Mouse (Mus musculus) ES-E14 (cell line): Measurements from ENCODE around the gene Cnga3. TPM values are rescaled to one million over a fixed set of nuclear protein-coding genes. Genes with fewer than 3 reads are reported as not detected.

Experiments used
- DNase-seq: peaks from one replicate; pipeline ENCODE4 v3.0.0-alpha.2; 2013; ENCODE audit warnings: low read depth, low spot score
- H3K27ac ChIP-seq: 2 replicates; pipeline ENCODE4 v1.5.1; 2012; ENCODE audit warnings: low read depth, mild to moderate bottlenecking, low read length, moderate library complexity, mixed read lengths; ENCODE audit not compliant: poor library complexity, insufficient read depth, severe bottlenecking
- H3K36me3 ChIP-seq: 2 replicates; pipeline ENCODE4 v1.6.1; 2012; ENCODE audit warnings: mild to moderate bottlenecking, low read length, moderate library complexity, mixed read lengths; ENCODE audit not compliant: control insufficient read depth, poor library complexity, insufficient read depth, severe bottlenecking
- H3K4me1 ChIP-seq, 2 experiments: fragments of 150-350 bp in 1 of 2; sonication (generic) in 1 of 2; 2 replicates each; pipeline ENCODE4 v1.6.1; 2012; ENCODE audit warnings: low read length in 2 of 2, mild to moderate bottlenecking in 1 of 2, mixed read lengths in 1 of 2; ENCODE audit not compliant: control insufficient read depth in 2 of 2, insufficient read depth in 2 of 2, poor library complexity in 1 of 2
- H3K4me3 ChIP-seq, 2 experiments: fragments of 150-350 bp in 1 of 2; sonication (generic) in 1 of 2; 2 replicates each; pipeline ENCODE4 v1.5.1; 2012; ENCODE audit warnings: low read length in 2 of 2, low read depth in 1 of 2, mild to moderate bottlenecking in 1 of 2, mixed read lengths in 1 of 2; ENCODE audit not compliant: insufficient read depth in 1 of 2, poor library complexity in 1 of 2, severe bottlenecking in 1 of 2
- H3K9ac ChIP-seq: 2 replicates; pipeline ENCODE4 v1.6.1; 2012; ENCODE audit warnings: low read depth, mild to moderate bottlenecking, low read length, mixed read lengths; ENCODE audit not compliant: poor library complexity, insufficient read depth, severe bottlenecking
- H3K9me3 ChIP-seq: fragments of 150-350 bp; sonication (generic); 2 replicates; pipeline ENCODE4 v1.6.1; 2012; ENCODE audit warnings: low read depth, mild to moderate bottlenecking, low read length; ENCODE audit not compliant: control insufficient read depth, insufficient read depth
- CHD2 ChIP-seq: IDR thresholded peaks from 2 replicates; pipeline ENCODE4 v1.6.1; 2014; ENCODE audit warnings: mild to moderate bottlenecking, low read depth, low read length, inconsistent platforms
- HCFC1 ChIP-seq: IDR thresholded peaks from 2 replicates; pipeline ENCODE4 v1.6.1; 2012; ENCODE audit warnings: low read length, inconsistent platforms, borderline replicate concordance; ENCODE audit not compliant: insufficient read depth
- MAFK ChIP-seq: IDR thresholded peaks from 2 replicates; pipeline ENCODE4 v1.6.1; 2014; ENCODE audit warnings: mild to moderate bottlenecking, low read depth, low read length, inconsistent platforms; ENCODE audit not compliant: insufficient read depth
- ZC3H11A ChIP-seq: IDR thresholded peaks from 2 replicates; pipeline ENCODE4 v1.6.1; 2012; ENCODE audit warnings: low read depth, mild to moderate bottlenecking, inconsistent platforms, low read length, borderline replicate concordance
- ZNF384 ChIP-seq: IDR thresholded peaks from 2 replicates; pipeline ENCODE4 v1.6.1; 2012; ENCODE audit warnings: low read depth, low read length, inconsistent platforms
- in situ Hi-C, 2 experiments: fragments of 600-800 bp; cut with MboI; formaldehyde crosslinking; loops; one replicate each; pipeline ENCODE4 v1.15.1; 2025; ENCODE audit warnings: low sequenced_read_pairs in 2 of 2, inconsistent platforms in 1 of 2; ENCODE audit not compliant: unreplicated experiment in 2 of 2
- total RNA-seq: library from RNA; depleted of rRNA; stranded (reverse); fragments of 300-350 nt; gene quantifications from 2 replicates; pipeline ENCODE4 v1.2.3, GENCODE M21; 2012

The Cnga3 gene
- total RNA-seq, 1 experiment = 4.5 TPM

DNA sequence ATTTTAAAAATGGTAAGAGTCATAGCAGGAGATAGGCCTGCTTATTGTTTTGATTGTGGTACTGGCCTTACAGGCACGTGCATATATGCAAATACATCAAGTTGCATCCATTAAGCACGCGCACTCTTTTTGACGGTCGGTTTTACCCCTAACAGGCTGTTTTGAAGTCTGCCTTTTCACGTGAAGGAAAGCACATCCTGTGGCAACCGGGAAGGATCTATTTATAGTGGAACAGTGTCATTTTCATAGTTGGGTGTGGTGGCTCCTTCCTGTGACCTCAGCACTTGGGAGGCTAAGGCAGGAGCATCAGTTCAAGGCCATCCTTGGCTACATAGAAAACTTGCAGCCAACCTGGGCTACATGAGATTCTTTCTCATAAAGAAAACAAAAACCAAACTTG is 72.3 kb downstream of the Cnga3 start:
- Histone ChIP-seq H3K27ac (no peak overlapping the region), H3K4me3 (no peak overlapping the region), H3K36me3 (no peaks in the 10 kb centered on the region), H3K9me3 (peaks cover 7% of the 10 kb centered on the region), H3K4me1 (no peaks in the 10 kb centered on the region), H3K9ac (no peak overlapping the region)
- DNase-seq = no peak
- in situ Hi-C loops = no loop called here
- TF ChIP-seq ZNF384 (no peak), MAFK (no peak), ZC3H11A (no peak), CHD2 (no peak), HCFC1 (no peak)

DNA sequence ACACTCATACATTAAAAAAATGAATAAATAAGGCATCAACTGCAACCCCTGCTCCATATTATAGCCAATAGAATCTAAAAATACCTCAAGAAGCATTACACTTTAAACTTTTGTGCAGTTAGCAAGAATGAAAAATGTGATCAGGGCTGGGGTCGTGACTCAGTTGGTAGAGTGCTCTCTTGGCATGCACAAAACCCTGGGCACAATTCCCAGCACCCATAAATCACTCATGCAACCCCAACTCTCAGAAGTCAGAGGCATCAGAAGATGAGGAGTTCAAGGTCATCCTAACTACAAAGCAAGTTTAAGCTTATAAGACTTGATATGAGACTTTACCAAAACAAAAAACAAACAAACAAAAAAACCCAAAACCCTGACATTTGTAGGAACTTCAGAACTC is 73.5 kb downstream of the Cnga3 start:
- Histone ChIP-seq H3K4me3 (no peak overlapping the region), H3K9ac (no peak overlapping the region), H3K4me1 (no peaks in the 10 kb centered on the region), H3K9me3 (peaks cover 7% of the 10 kb centered on the region), H3K27ac (no peak overlapping the region), H3K36me3 (no peaks in the 10 kb centered on the region)
- no peak for DNase-seq
- no peak for TF ChIP-seq ZNF384
- TF ChIP-seq MAFK = no peak
- no peak for TF ChIP-seq ZC3H11A
- no peak for TF ChIP-seq CHD2
- TF ChIP-seq HCFC1 = no peak
- in situ Hi-C loops = no loop called here

DNA sequence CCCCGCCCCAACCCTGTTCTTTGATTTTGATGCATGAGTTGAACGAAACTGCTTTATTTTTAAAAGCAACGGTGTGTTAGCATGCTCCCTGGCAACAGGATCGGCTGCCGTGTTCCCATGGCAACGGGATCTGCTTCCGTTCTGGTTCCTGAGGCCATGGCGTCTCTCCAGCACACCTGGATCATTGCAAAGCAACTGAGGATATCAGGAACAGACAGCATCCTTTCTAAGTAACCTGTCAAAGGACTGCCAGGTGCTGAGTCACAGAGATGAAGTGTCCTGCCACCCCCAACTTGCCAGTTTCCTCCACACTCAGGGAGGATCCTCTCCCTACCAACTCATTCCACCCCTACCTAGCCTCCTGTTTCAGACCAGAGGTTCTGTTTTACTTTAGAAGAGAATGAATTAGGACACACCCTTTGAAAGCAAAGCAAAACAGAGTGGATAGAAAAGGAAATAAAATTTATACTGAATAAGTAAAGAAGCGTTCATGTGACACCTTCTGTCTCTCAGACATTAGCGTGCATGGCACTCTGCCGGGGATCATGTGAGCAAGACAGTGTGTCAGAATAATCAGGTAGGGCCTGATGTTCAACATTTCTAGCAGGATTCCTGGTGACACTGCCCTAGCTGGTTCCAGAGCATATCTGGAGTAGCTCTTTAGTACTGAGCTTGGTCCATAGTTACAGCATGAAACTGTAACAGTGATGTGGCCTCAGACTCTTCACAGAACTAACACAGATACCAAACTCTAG is 74.1 kb downstream of the Cnga3 start:
- no peak overlapping the region for H3K9ac ChIP-seq
- in situ Hi-C loops = no loop called here
- H3K9me3 ChIP-seq = peaks cover 7% of the 10 kb centered on the region
- no peak for DNase-seq
- no peaks in the 10 kb centered on the region for H3K4me1 ChIP-seq
- TF ChIP-seq ZNF384 = no peak
- H3K36me3 ChIP-seq = no peaks in the 10 kb centered on the region
- no peak overlapping the region for H3K27ac ChIP-seq
- no peak overlapping the region for H3K4me3 ChIP-seq

DNA sequence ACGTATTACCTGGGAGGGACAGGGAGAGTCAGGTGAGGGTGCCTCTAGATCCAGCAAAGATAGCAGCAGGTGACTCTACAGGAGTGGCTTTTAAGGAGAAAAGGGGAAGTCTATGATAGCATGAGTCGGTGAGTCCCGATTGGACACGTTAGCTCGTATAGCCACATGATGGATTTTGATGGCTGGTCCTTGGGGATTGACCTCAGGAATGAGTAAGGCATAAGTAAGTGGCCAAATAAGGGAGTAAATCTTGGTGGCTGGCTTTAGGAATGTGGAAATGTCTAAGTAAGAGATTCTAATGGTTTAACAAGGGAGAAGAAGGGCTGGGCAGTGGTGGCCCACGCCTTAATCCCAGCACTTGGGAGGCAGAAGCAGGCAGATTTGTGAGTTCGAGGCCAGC is 74.7 kb downstream of the Cnga3 start:
- Histone ChIP-seq H3K4me1 (no peaks in the 10 kb centered on the region), H3K9me3 (peaks cover 2% of the 10 kb centered on the region; the same call in 1 of the 2 replicates), H3K36me3 (no peaks in the 10 kb centered on the region), H3K4me3 (no peak overlapping the region), H3K9ac (no peak overlapping the region), H3K27ac (no peak overlapping the region)
- DNase-seq = no peak
- in situ Hi-C loops = no loop called here
- TF ChIP-seq ZNF384 = no peak
- no peak for TF ChIP-seq HCFC1
- no peak for TF ChIP-seq ZC3H11A
- TF ChIP-seq MAFK = no peak
- TF ChIP-seq CHD2 = no peak

DNA sequence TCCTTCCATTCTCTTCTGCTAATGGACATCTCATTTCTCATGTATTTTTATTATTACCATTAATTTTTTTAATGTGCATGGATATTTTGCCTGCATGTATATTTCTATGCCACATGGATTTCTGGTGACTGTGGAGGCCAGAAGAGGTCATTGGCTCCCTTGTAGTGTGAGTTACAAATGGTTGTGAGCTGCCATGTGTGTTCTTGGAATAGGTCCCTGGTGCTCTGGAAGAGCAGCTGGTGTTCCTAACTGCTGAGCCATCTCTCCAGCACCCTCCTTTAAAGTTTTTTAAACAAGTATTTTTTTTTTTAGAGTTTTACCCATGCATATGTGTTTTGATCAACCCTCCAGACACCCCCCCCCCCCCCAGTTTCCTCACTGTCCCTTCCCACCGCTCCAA is 82.2 kb downstream of the Cnga3 start:
- H3K9me3 ChIP-seq = no peaks in the 10 kb centered on the region
- in situ Hi-C loops = no loop called here
- DNase-seq = no peak
- TF ChIP-seq ZC3H11A = no peak
- TF ChIP-seq HCFC1 = no peak
- no peak for TF ChIP-seq ZNF384
- TF ChIP-seq CHD2 = no peak
- no peak for TF ChIP-seq MAFK
- no peaks in the 10 kb centered on the region for H3K36me3 ChIP-seq
- H3K4me1 ChIP-seq = no peaks in the 10 kb centered on the region
- H3K4me3 ChIP-seq = no peak overlapping the region
- H3K27ac ChIP-seq = no peak overlapping the region
- no peak overlapping the region for H3K9ac ChIP-seq
